Mouse (Mus musculus): ENCODE measurements around the gene Klhl22.

GRCm38 (mm10) chr16:17764108-17764511 lies 4.7 kb downstream of the Klhl22 start:
- TF ChIP-seq POLR2A (IDR thresholded peaks at IDR 0.05; ENCODE audit: extremely low read depth, insufficient read depth, low read length) (no peak), CTCF (IDR thresholded peaks at IDR 0.05; ENCODE audit: extremely low read depth, insufficient read depth, low read length) (no peak)

Measured in cortical plate, adult 2 months (tissue).